Mouse (Mus musculus) MEL (cell line): ENCODE measurements around the gene Stk4.

Experiments used
- CHD1 ChIP-seq: IDR thresholded peaks from 2 replicates; pipeline ENCODE4 v1.6.1; 2012; ENCODE audit warnings: low read depth, mild to moderate bottlenecking, inconsistent platforms, low read length, improper control_type of control experiment
- CTCF ChIP-seq, 3 experiments: IDR thresholded peaks in 2 of 3; conservative IDR thresholded peaks in 1 of 3; 2 replicates each; pipeline ENCODE4 v1.5.1; 2011 to 2012; ENCODE audit warnings: low read length in 3 of 3, low read depth in 2 of 3, mild to moderate bottlenecking in 2 of 3, improper control_type of control experiment in 1 of 3, inconsistent platforms in 1 of 3, mixed read lengths in 1 of 3, moderate library complexity in 1 of 3; ENCODE audit not compliant: control insufficient read depth in 1 of 3, insufficient read depth in 1 of 3, poor library complexity in 1 of 3, severe bottlenecking in 1 of 3
- EP300 ChIP-seq, 2 experiments: IDR thresholded peaks; 2 replicates each; pipeline ENCODE4 v1.6.1; 2011; ENCODE audit warnings: improper control_type of control experiment in 2 of 2, low read length in 2 of 2, low read depth in 1 of 2, mild to moderate bottlenecking in 1 of 2
- POLR2AphosphoS2 ChIP-seq: IDR thresholded peaks from 2 replicates; pipeline ENCODE4 v1.6.1; 2011; ENCODE audit warnings: low read length, improper control_type of control experiment
- POLR2AphosphoS5 ChIP-seq: IDR thresholded peaks from 2 replicates; pipeline ENCODE4 v1.6.1; 2012; ENCODE audit warnings: low read depth, borderline replicate concordance, mild to moderate bottlenecking, inconsistent platforms, low read length, moderate library complexity, mixed read lengths
- TCF12 ChIP-seq: IDR thresholded peaks from 2 replicates; pipeline ENCODE4 v1.6.1; 2014; ENCODE audit warnings: low read depth, mild to moderate bottlenecking, inconsistent platforms, low read length, improper control_type of control experiment, moderate library complexity
- USF2 ChIP-seq, 2 experiments: IDR thresholded peaks; 2 replicates each; pipeline ENCODE4 v1.6.1; 2011 to 2012; ENCODE audit warnings: improper control_type of control experiment in 2 of 2, low read length in 2 of 2, borderline replicate concordance in 1 of 2, inconsistent platforms in 1 of 2, low read depth in 1 of 2, mild to moderate bottlenecking in 1 of 2; ENCODE audit not compliant: insufficient read depth in 1 of 2
- ZNF384 ChIP-seq: IDR thresholded peaks from 2 replicates; pipeline ENCODE4 v1.6.1; 2012; ENCODE audit warnings: low read depth, mild to moderate bottlenecking, inconsistent platforms, low read length, improper control_type of control experiment

DNA sequence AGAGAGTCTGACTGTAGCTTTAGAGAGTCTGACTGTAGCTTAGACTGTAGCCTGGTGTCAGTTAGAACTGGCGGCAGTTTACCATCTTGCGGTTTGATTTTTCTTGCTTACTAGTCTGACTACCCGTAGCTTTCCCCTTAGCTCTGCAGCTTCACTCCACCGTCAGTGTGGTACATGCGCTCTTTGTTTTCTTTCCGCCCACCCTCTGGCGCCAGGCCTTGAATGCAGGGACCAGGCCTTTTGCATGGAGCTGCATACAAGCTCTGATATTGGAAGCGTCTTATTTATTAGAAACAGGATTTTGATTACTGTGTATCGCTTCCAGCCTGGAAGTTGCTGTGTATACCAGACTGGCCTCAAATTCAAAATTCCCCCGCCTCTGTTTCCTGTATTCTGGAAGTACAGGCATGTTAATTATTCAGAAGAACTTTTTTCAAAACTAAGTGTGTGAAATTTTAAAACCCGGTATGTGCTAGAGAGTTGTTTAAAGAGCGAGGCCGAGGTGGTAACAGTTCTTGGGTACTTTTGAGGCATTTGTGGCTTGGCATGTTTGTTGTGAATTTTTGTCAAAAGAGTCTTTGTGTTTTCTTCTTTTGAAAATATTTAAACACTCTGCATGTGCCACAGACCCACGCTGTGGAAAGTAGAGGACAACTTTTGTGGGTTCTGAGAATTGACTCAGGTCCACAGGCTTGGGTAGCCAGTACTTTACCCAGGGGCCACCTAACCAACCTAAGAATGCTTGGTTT lies 36.3 kb downstream of the Stk4 start:
- TF ChIP-seq CTCF (IDR thresholded peaks at IDR 0.05 in 2 of 3, conservative IDR thresholded peaks at IDR 0.05 in 1 of 3; ENCODE audit: control insufficient read depth in 1 of 3, insufficient read depth in 1 of 3, low read depth in 2 of 3, low read length in 3 of 3, poor library complexity in 1 of 3, severe bottlenecking in 1 of 3) (no peak), TCF12 (no peak), ZNF384 (no peak), POLR2AphosphoS5 (no peak), USF2 (IDR thresholded peaks at IDR 0.05; ENCODE audit: borderline replicate concordance in 1 of 2, insufficient read depth in 1 of 2, low read depth in 1 of 2, low read length in 2 of 2) (no peak), EP300 (IDR thresholded peaks at IDR 0.05; ENCODE audit: low read depth in 1 of 2, low read length in 2 of 2) (no peak), CHD1 (no peak), POLR2AphosphoS2 (no peak)
